Mouse (Mus musculus) cerebellum, adult 8-10 months (tissue): ENCODE results near the gene Gm29427.
"Not testable (repeated sequence)": the region's sequence is repeated elsewhere in the genome, so short reads cannot be mapped to it uniquely, and the experiment has no call there.

ENCODE experiments used
- DNase-seq: peaks from one replicate; pipeline ENCODE4 v3.0.0; 2022

Gene Gm29427

DNA sequence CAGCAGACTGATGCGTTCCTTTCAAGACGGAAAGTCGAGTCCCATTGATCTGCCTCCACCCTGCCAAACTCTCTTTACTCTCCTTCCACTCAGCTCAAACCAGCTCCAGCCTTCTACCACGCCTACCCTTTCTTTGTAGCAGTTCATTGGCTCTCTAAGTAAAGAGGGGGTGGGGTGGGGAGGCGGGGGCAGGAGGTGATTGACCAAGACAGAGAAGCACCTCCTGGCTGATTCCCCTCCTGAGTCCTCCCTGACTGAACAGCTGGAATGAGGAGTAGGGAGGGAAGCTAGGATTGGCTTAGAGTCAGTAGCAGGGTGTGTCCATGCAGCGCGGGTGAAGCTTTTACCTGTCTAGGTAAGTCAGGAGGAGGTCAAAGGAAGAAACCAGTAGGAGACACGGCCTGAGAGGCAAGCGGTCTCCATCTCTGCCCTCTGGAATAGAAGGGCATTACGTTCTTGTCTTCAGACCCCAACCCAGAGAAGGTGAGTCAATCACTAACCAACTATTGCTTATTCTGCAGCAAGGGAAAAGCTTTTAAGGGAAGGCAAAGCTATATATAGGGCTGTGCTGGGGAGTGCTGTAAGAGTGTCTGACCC lies 16.2 kb upstream of the Gm29427 start, which contains the start of gene AA986860:
Gene AA986860, plus strand, starts transcription at position 236 of the 597 bp plus-strand sequence.
- DNase-seq, result no peak

DNA sequence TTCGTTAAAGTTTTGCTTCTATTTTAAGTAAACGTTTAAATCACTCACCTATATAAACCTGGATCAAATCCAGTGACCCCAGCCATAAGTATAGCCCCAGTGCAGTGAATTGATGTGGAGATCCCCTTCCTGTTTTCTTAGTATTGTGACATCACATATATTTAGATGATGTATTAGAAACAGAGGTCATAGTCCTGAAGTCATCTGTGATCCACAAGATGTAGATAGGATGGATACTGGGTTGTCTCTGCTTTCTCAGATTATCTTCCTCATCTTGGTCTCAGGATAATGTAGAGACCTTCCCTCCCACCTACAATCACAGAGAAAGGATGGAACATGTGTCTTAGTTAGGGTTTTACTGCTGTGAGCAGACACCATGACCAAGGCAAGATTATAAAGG lies 13.6 kb upstream of the Gm29427 start, which contains the start of gene Pfkfb2:
Gene Pfkfb2, minus strand, starts transcription at position 101 of the 400 bp plus-strand sequence.
- DNase-seq, result no peak

DNA sequence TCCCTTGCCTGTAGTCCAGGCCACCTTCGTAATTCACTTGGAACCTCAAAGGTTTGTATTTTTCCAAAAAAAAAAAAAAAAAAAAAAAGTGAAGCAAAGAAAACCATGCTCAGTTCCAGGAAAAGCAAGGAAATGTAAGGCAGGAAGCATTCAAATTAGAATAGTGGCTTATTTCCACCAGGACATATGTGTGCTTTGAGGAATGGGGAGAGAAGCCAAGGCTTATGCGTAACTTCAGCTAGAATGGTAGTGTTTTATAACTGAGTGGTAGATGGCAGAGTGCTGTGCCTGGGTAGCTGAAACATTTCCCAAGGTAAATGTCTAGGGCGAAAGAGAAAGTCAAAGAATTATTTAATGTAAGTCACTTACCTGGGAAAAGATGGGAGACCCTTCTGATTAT lies 13.1 kb upstream of the Gm29427 start:
- no peak for DNase-seq

DNA sequence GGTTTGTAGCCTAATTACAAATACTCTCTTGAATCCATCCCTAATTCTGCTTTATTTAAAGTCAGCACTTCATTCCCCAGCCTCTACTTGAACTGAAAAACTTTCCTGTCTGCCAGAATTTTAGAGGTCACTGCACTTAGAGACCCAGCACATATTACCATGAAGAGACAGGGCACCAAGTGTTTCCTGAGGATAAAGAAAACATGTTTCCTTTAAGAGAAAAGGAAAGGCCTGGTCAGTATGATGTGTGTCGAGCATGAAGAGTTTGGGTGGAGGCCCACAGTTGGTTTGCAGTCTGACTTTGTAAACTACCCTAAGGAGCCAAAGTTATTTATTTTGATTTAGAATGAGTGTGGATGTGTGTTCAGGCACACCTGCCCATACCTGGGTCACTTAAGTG lies 12.5 kb upstream of the Gm29427 start:
- DNase-seq, result no peak

DNA sequence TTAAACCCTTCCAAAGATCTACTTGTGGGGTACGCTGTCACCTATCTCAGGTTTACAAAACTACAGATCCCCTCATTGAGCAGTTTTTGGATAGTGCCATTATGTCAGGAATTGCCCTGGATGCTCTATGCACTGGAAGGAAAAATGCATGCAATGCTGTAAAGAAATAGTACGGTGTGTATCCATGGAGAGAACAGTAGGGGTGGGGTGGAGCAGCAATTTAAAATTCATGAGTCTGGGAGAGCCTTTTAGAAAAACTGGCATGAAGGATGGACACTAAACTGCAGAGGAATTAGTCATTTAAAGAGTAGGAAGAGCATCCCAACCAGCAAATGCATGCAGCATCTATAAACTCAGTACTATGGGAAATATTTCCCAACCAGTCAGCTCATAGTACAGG lies 10.8 kb upstream of the Gm29427 start:
- DNase-seq, result no peak

DNA sequence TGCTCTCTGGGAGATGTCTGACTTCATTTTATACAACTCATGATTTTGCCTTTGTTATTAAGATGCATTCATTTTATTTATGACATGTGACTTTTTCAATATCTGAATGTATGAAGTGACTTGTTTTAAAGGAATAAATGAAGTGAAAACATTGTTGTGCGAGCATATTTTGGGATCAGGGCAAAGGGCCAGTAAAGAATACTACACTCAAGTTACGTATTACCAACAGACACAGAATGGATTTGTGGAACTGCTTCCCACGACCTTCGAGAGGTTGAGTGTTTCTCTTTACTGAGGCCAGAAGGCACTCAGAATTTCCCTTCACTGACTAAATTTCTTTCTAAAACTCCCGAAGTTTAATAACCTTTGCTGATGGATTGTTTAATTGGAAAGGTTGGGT lies 8.6 kb upstream of the Gm29427 start:
- DNase-seq, result no peak

DNA sequence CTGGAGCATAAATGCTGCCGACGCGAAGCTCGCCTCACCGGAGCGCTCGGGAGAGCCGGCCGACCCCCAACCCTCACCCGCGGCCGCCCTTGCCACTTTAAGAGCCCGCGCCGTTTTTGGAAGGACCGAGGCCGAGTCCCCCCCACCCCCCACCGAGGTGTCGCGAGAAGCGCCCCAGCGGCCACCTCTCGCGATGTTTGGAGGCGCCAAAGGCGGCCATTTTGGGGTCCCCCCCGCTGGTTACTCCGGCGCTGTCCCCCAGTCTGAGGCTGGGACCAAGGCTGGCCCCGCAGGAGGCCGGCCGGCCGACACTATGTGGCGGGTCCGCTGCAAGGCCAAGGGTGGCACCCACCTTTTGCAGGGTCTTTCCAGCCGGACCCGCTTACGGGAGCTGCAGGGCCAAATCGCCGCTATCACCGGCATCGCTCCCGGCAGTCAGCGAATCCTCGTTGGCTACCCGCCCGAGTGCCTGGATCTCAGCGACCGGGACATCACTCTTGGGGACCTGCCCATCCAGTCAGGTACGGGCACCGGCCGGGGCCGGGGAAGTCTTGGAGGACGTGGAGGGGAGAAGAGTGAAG lies 1.8 kb upstream of the Gm29427 start, which contains the start of gene Yod1:
Gene Yod1, plus strand, starts transcription at position 37 of the 581 bp plus-strand sequence.
- peak; percentile 90 for DNase-seq

DNA sequence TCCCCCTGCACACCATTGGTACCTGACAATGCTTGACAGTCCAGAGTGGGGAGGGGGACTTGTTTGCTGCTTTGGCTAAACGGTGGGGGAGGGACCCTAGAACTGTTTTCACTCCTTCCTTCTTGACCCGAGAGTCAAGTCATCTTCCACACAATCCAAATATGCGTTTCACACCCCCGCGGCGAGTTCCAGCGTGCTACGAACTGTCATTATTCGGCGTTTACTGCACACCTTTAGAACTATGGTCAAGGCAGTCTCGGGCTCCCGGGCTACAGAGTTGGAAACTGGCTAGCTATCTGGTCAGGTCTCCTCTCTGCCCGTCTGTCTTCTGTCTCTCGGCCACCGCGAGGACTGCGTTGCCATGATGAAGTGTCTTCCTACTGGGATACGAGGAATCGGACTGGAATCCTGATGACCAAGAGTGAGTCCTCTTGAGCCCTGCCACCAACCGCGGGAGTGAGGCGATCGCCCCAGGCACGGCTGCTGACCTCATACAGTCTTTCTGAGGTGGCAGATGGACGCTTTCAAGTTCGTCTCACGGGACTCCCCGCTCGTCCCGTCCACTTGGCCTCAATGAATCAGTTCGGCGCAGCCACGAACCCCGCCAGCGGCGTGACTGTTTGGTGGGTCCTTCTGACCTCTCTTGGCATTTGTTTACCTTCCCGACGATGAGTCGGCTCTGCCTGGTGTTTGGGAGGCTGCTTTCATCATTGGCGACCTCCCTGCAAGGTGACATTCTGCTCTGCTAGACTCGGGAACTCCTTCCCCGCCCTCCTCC lies 1.1 kb upstream of the Gm29427 start:
- DNase-seq, result no peak

DNA sequence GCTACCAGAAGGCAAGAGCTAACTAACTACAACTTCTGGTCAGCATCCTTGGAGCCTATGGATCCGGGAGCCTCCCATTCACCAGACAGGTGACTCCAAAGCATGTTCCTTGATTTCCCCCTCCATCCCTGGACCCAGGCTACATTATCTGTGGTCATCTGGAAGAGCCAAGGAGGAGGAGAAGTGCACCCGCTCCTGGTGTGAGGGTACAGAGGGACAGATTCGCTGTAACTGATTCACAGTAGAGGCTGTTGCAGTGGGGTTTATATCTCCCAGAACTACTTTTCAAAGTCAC lies 566 bp upstream of the Gm29427 start:
- DNase-seq, result no peak

DNA sequence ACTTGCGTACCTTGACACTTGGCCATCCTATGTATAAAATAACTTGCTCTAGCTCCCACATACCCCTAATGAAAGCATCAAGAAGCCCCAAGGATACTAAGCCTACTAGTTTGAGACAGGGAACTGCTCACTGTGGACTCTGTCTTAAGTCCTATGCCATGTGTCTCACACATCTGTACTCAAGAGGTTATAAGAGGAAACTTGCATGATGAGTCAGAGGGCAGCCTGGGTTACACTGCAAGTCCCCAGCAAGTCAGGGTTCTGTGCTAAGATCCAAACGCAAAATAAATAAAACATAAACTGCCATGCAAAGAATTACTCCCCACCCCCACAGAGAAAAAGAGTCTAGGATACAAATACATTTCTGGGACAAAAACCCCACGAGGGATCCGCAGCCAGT lies 1.6 kb downstream of the Gm29427 start:
- no peak for DNase-seq

DNA sequence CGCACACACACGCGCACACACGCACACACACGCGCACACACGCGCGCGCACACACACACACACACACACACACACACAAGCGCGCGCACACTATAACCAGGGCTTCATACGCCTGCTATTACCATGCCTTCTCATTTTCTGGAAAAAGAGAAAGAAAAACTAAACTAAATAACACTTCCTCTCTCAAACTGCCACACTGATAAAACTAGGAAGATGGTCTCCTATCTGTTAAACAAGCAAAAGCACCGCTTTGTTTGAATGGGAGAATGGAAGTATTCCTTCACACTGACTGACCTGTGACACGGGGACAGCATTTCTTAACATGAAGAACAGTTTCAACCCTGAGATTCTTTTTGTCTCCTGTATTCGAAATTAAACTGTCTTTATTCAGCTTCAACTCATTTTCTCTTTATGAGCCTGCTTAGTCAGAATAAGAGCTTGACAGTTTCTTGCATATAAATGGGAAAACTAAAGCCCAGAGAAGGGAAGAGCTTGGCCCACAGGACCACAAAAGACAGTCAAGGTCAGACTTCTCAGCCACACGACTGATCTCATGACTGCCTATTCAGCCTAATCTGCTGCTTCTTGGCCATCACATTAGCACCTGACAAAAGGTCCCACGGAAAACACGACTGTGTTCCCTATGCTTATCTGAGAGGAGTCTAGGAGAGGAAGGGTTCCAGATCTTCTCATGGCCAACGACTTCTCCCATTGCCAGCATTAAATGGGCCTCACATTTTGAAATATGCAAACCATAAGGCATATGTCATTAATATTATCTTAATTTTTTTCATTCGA lies 5.1 kb downstream of the Gm29427 start:
- no peak for DNase-seq

DNA sequence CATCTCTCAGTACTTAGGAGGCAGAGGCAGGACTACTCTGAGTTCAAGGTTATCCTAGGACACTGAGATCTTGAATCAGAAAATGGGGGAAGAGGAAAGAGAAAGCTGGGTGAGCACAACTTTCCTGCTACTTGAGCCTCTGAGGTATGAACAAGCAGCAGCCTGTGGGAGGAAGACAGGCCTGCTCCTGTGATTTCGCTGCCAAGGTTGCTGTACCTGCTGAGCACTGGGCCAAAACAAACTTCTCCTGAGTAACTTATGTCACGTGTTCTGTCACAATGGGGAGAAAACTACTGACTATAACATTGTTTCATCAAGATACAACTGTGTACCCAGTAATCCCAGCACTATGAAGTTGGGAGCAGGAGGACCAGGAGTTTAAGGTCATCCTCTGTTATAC lies 12.0 kb downstream of the Gm29427 start:
- no peak for DNase-seq

DNA sequence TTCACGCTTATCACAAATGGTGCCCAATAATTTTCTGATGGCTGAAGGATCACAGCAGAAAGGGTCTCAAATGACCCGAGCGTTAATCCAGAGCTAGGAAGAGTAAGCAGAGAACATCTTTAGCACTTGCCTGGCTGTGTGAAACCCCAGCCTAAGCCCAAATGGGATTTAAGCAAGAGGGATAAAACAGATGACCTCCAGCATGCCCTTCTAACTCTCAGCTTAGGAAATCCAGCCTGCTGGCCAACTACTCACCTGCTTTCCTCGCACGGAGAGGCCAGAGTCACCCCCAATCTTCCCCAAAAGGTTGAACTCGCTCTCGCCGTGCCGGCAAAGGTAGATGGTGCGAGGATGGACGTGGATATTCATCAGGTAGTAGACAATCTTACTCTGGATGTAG lies 13.6 kb downstream of the Gm29427 start:
- DNase-seq, result no peak

DNA sequence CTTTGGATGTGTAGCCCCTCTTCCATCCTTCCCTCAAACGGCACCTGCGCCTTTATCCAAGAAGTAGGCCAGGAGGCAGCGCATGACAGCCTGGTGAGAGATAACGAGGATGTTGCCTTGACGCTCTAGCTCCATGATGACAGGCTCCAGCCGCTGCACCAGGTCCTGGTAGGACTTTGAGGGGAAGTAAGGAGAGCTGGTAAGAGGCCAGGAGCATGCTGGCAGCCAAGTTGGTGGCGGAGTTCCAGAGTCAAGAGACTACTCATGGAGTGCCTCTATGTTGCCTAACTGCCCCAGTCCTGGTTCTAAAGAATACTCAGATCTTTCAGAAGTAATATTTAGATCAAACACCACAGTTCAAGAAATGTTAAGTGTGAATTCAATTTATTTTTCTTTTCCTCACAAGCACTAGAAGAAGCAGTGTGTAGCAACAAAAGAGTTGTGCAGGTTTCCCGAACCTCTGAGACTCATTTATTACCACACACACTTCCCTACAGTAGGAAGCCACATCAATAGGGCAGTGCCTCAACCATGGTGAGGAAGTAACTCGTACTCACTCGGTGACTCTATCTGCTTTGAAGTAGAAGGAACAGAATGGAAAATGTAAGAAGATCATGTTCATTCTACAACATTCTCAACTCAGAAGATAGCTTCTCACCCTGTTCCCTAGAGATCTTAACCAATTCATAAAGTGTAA lies 15.5 kb downstream of the Gm29427 start:
- DNase-seq, result peak; percentile 41

DNA sequence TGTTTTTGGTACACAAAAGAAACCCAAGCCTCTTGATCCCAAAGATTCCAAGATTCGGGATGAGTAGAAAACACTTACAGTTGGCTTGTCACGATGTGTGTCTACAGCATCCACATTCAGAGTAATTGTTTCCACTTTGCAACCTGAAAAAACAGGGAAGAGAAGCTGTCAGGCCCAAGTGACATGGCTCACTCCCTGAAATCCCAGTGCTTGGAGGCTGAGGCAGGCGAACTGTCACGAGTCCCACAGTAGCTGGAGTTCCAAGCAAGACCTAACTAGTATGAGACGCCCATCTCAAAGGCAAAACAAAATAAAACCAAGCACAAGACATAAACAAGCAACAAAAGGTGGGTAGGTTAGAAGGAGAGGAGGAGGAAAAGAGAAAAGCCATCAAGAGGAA lies 17.0 kb downstream of the Gm29427 start:
- DNase-seq, result no peak

DNA sequence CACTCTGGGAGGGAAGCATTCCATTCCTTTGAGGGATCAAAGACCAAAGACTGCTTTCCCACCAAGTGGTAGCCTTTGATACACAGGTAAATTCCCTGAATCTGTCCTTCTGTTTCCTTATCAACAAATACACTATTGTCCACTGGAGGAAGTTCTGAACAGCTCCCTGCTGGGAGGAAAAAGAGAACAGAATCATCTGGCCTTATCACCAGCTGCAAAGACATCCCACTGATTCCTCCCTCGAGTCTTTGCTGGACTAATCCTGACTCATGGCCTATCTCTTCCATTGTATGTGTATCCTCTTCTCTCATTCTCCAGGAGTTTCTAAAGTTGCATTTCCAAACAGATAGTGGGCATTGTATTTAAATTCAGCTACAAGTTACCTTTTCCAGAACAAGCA lies 31.7 kb downstream of the Gm29427 start:
- DNase-seq, result no peak

DNA sequence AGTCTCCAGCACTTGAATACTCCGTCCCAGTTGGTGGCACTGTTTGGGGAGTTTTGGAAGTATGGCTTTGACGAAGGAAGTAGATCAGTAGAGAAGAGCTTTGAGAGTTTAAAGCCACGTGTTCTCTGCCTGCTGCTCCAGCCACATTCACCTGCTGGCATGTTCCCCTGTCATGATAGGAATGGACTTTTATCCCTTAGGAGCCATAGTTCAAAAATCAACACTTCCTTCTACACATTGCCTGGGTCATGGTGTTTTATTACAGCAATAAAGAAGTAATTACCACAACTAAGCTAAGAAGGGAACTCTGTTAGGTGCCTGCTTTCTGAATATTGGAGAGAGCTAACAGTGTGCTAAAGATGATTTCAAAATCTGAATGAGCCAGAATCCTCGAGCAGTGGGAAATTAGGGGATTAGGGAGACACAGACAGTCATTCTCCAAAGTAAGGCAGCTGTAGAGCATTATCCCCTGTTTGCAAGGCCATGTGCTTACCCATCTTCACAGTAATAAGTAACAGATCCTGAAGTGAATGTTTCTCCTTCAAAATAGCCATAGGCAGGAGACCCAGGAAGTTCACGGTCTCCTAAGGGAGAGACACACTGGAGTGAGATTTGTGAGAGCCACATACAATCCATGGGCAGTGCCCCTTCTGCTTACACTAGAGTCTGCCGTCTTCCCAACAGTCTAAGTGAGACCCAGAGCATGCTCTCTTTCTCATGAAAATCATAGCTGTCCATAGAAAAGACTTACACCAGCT lies 33.8 kb downstream of the Gm29427 start:
- no peak for DNase-seq

DNA sequence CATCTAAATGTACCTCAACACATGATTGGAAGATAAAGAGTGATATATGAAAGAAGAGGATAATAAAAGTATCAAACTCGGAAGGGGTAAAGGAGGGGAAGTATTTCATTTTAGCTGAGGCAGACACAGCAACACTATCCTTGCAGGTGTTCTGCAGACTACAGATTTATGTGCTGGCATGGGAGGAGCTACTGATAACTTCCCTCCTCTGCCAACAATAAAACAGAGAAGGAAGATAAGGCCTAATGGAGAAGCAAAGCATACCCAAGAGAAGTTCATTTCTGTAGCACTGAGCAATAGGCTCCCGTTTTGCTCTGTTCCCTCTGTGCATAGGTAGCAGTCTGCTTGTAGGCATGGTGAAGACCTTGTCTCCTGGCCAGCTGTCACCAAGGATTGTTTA lies 34.5 kb downstream of the Gm29427 start:
- no peak for DNase-seq

DNA sequence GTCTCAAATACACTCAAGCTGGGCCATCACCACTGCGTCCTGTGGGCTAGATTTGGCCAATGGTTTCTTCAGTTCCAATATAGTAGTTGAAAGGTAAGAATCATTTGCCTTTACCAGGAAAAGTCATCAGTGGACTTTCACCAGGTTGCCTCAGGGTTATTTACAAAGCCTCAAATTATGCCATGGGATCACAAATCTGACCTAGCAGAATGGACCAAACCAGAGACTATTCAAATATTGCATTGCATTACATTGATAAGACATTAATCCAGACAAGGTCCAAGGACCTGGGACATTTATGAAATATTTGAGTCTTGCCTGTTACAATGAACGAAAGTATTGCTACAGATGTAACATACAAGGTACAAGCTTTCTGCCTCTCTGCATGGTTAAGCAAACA lies 37.0 kb downstream of the Gm29427 start:
- no peak for DNase-seq

DNA sequence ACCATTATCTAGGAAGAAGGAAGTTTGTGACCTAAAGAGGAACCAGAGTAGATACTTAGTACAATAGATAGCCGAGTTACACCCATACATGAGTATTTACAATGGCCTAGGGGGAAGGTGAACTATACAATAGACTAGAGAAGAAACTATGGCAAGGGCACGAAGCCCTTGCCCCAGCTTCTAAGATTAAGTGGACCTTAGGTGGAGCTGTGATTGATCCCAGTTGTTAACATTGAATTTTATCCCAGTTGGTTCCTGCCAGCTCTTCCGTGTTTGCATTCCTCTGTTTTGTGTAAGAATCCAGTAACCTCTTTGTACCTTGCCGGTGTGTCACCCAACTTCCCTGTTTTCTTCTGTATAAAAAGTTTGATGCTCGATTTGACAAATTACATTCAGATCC lies 52.0 kb downstream of the Gm29427 start:
- not testable (repeated sequence) for DNase-seq

DNA sequence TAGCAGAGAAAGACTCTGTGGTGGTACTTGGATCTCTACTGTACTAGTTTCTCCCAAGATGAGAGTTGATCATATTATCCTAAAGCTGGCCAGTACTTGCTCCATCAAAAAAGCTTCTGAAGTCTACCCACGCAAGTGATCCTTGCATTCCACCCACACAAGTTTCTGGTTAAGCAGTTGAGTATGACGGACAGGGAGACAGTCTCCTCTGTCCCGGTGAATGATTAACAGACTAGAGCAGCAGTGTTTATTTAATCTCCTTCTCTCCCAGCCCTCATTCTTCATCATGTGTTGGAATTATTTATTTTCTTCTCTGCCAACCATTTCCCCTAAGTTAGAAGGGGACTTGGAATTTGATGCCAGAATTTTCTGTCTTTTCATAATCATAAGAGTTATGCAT lies 54.1 kb downstream of the Gm29427 start, which contains the start of gene C4bp:
Gene C4bp, minus strand, starts transcription at position 179 of the 400 bp plus-strand sequence.
- no peak for DNase-seq

DNA sequence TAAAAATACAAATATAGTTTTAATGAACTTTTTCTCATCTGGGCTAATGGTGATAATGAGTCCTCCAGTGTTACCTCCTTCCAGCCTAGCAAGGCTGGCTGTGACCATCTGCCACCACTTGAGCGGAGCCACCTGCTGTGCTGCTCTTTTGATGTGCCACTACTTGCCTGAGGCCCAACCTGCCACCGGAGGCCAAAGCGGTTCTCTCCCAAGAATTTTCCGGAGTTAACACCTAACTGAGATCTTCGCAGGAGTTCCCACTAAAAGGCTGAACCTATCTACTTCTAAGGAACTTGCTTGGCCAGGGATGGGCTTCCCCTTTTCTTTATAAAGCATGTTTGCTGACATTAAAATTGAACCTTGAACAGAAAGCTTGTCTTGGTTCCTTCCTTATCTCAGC lies 56.0 kb downstream of the Gm29427 start:
- peak; percentile 3 for DNase-seq
